Mouse (Mus musculus) liver, embryonic 14.5 days (tissue): ENCODE measurements around the gene Olfr718-ps1. TPM values are rescaled to one million over a fixed set of nuclear protein-coding genes. Genes with fewer than 3 reads are reported as not detected.
A peak's percentile ranks its signal among the peaks of the same experiment; 100 is the strongest.

Experiments used
- ATAC-seq: fragments of 200-750 bp; cut with Nextera tagmentation; 2 replicates; pipeline ENCODE4 v1.8.0; 2017; ENCODE audit warnings: moderate number of reproducible peaks, mild to moderate bottlenecking, moderate library complexity; ENCODE audit not compliant: insufficient read depth
- DNase-seq, 3 experiments: peaks; one replicate each; pipeline ENCODE4 v3.0.0-alpha.2; 2012 to 2013; ENCODE audit warnings: low read depth in 3 of 3, low spot score in 3 of 3
- H3K27ac ChIP-seq: fragments of 300-500 bp; sonication (generic); 2 replicates; pipeline ENCODE4 v1.5.1; 2014; ENCODE audit warnings: moderate library complexity, mild to moderate bottlenecking, control low read depth, inconsistent platforms
- H3K27me3 ChIP-seq: fragments of 300-500 bp; sonication (generic); 2 replicates; pipeline ENCODE4 v1.6.1; 2014; ENCODE audit warnings: mild to moderate bottlenecking, low read length, moderate library complexity; ENCODE audit not compliant: control insufficient read depth, insufficient read depth
- H3K36me3 ChIP-seq: fragments of 300-500 bp; sonication (generic); replicated peaks from 2 replicates; pipeline ENCODE4 v1.6.1; 2014; ENCODE audit warnings: low read depth; ENCODE audit not compliant: control insufficient read depth, insufficient read depth
- H3K4me1 ChIP-seq, 2 experiments: fragments of 200-500 bp in 1 of 2; fragments of 300-500 bp in 1 of 2; sonication (generic) in 1 of 2; replicated peaks; 2 replicates each; pipeline ENCODE4 v1.6.1; 2012 to 2014; ENCODE audit warnings: antibody characterized with exemption in 1 of 2, inconsistent platforms in 1 of 2, low read length in 1 of 2; ENCODE audit not compliant: control insufficient read depth in 2 of 2, insufficient read depth in 2 of 2
- H3K4me2 ChIP-seq: fragments of 300-500 bp; sonication (generic); 2 replicates; pipeline ENCODE4 v1.6.1; 2014; ENCODE audit warnings: low read depth, mild to moderate bottlenecking, control low read depth, moderate library complexity
- H3K4me3 ChIP-seq, 2 experiments: fragments of 200-500 bp in 1 of 2; fragments of 300-500 bp in 1 of 2; sonication (generic) in 1 of 2; 2 replicates each; pipeline ENCODE4 v1.5.1; 2012 to 2014; ENCODE audit warnings: low read depth in 2 of 2, low read length in 2 of 2, mild to moderate bottlenecking in 2 of 2, control low read depth in 1 of 2, inconsistent platforms in 1 of 2, moderate library complexity in 1 of 2; ENCODE audit not compliant: insufficient read depth in 1 of 2
- H3K9ac ChIP-seq: fragments of 300-500 bp; sonication (generic); replicated peaks from 2 replicates; pipeline ENCODE4 v1.6.1; 2014; ENCODE audit warnings: mild to moderate bottlenecking, control low read depth, moderate library complexity
- H3K9me3 ChIP-seq: fragments of 300-500 bp; sonication (generic); 2 replicates; pipeline ENCODE4 v1.6.1; 2016; ENCODE audit warnings: low read length, mixed read lengths; ENCODE audit not compliant: control insufficient read depth
- CTCF ChIP-seq: IDR thresholded peaks from 2 replicates; pipeline ENCODE4 v1.5.1; 2016; ENCODE audit warnings: antibody characterized with exemption, low read depth, control low read depth
- EP300 ChIP-seq: IDR thresholded peaks from 2 replicates; pipeline ENCODE4 v1.6.1; 2016; ENCODE audit warnings: antibody characterized with exemption, low read depth
- WGBS: fragments of 180-500 bp; shearing (Covaris S2); extraction: QIAGEN DNeasy Blood & Tissue Kit; methylation state at CpG from one replicate; pipeline ENCODE4 v1.1.7; 2014; ENCODE audit not compliant: insufficient replicate concordance; 5-methylcytosine and 5-hydroxymethylcytosine counted together
- polyA plus RNA-seq, 2 experiments: library from polyadenylated mRNA; depleted of rRNA in 1 of 2; stranded (reverse) in 1 of 2; unstranded in 1 of 2; fragments of >200 nt; fragmentation: Nextera tagmentation in 1 of 2; extraction: Ambion mirVana in 1 of 2; gene quantifications; 2 replicates each; pipeline versions ENCODE4 v1.2.1 to v1.2.3; 2012 to 2014

Olfr718-ps1 gene
- polyA plus RNA-seq, 2 experiments: not detected

DNA sequence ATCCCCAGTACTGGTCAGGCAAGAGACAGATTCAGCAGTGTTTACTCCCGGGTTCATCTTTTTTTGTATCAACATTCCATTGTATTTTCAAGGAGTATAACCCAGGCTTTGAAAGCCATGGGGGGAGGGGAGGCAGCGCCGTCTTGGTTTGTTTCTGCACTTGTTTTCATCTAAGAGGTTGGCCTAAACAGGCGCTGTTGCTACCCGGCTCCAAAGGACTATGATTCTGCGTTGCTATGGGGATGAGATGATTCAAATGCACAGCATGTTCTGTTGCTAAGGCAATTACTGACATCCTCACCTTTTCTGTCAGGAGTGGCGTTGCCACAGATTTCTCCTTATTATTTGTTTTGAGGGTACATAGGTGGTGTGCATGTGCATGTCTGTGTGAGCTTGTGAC, 21.8 kb downstream of the Olfr718-ps1 start:
- no peak for ATAC-seq
- H3K27ac ChIP-seq: no peak overlapping the region
- H3K4me3 ChIP-seq: no peak overlapping the region
- no peak overlapping the region for H3K4me2 ChIP-seq
- no peaks in the 10 kb centered on the region for H3K27me3 ChIP-seq
- no peaks in the 10 kb centered on the region for H3K9me3 ChIP-seq
- no peaks in the 10 kb centered on the region for H3K36me3 ChIP-seq
- no peaks in the 10 kb centered on the region for H3K4me1 ChIP-seq
- H3K9ac ChIP-seq: no peak overlapping the region
- WGBS: 66% methylated on average over 7 of the region's 7 CpGs
- no peak for TF ChIP-seq EP300
- no peak for TF ChIP-seq CTCF
- DNase-seq: no peak

DNA sequence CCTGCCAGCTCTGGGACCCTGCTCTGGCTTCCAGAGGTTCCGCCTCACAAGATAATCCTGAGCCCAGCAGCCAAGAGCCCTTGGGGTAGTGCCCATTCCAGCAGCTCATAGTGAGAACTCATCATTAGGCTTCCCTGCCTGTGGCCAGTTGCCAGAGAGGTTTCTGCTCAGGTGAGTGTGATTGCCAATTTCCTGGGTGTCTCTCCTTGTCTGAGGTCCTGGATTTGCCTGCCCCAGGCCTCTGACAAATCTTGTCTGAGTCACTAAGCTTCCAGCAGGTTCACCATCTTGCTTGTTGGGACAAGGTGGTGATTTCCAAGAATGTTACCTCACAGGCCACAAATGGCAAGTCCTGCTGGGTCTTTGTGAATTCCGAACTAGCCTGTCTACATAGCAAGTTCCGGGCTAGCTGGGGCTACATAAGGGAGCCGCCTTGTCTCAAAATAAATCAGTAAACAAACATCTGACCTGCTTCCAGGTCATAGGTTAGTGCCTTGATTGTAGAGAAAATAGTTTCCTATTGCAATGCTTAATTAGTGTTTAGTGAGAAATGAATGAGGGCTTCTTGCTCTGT, 22.5 kb downstream of the Olfr718-ps1 start:
- no peaks in the 10 kb centered on the region for H3K27me3 ChIP-seq
- no peak overlapping the region for H3K4me2 ChIP-seq
- ATAC-seq: no peak
- no peak for DNase-seq
- no peaks in the 10 kb centered on the region for H3K9me3 ChIP-seq
- no peaks in the 10 kb centered on the region for H3K4me1 ChIP-seq
- no peaks in the 10 kb centered on the region for H3K36me3 ChIP-seq
- 71% methylated on average over 4 of the region's 4 CpGs for WGBS
- no peak overlapping the region for H3K4me3 ChIP-seq
- H3K9ac ChIP-seq: no peak overlapping the region
- H3K27ac ChIP-seq: no peak overlapping the region
- no peak for TF ChIP-seq EP300
- no peak for TF ChIP-seq CTCF

DNA sequence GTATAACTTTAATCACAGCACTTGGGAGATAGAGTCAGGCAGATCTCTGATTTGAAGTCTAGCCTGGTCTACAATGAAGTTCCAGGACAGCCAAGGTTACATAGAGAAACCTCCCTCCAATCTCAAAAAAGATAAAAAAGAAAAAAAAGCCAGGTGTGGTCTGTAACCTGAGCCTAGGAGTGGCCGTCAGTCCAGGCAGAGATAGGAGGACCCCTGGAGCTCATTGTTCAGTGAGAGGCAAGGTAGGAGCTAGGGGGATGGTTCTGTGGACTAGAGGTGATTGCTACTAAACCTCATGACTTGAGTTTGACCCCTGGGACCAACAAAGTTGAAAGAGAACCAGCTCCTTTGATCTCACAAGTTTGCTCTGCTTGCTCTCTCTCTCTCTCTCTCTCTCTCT, 24.7 kb downstream of the Olfr718-ps1 start:
- no peaks in the 10 kb centered on the region for H3K36me3 ChIP-seq
- H3K27me3 ChIP-seq: no peaks in the 10 kb centered on the region
- 19% methylated on average over 1 of the region's 1 CpGs for WGBS

GRCm38 (mm10) chr5:143122125-143122524, 25.3 kb downstream of the Olfr718-ps1 start:
- ATAC-seq (no peak), DNase-seq (no peak)
- no peaks in the 10 kb centered on the region; the same call in 1 of the 2 replicates for H3K9me3 ChIP-seq
- 56% methylated on average over 8 of the region's 8 CpGs for WGBS
- TF ChIP-seq EP300 (no peak), CTCF (no peak)
- no peaks in the 10 kb centered on the region for H3K36me3 ChIP-seq
- no peak overlapping the region for H3K9ac ChIP-seq
- H3K4me3 ChIP-seq: no peak overlapping the region
- H3K27ac ChIP-seq: no peak overlapping the region
- no peaks in the 10 kb centered on the region for H3K4me1 ChIP-seq
- H3K4me2 ChIP-seq: no peak overlapping the region
- no peaks in the 10 kb centered on the region for H3K27me3 ChIP-seq

More for the DNA sequence above, 24.7 kb downstream of the Olfr718-ps1 start:
- no peak for DNase-seq
- TF ChIP-seq EP300 (no peak), CTCF (no peak)
- Histone ChIP-seq H3K27ac (no peak overlapping the region), H3K9ac (no peak overlapping the region), H3K4me2 (no peak overlapping the region), H3K4me3 (no peak overlapping the region), H3K4me1 (no peaks in the 10 kb centered on the region), H3K9me3 (no peaks in the 10 kb centered on the region; the same call in 1 of the 2 replicates)
- ATAC-seq: no peak

- Histone ChIP-seq H3K4me2 (peak within 1 kb of the TSS; percentile 94), H3K9me3 (no peaks in the 10 kb centered on the region; the same call in 1 of the 2 replicates), H3K36me3 (no peaks in the 10 kb centered on the region), H3K27ac (peak within 1 kb of the TSS; percentile 45), H3K4me1 (peaks cover 23 to 25% of the 10 kb centered on the region in 2 experiments), H3K9ac (peak within 1 kb of the TSS; percentile 86), H3K27me3 (no peaks in the 10 kb centered on the region), H3K4me3 (peak within 1 kb of the TSS; percentile 78 to 93)
- DNase-seq (peak; percentile 82 to 86 (median 86)), ATAC-seq (peak; percentile 92)
- TF ChIP-seq CTCF (peak; percentile 90), EP300 (no peak)
- WGBS: 1% methylated on average over 104 of the region's 110 CpGs
Observed at GRCm38 (mm10) chr5:143112281-143113246, 34.8 kb downstream of the Olfr718-ps1 start, which contains the start of gene Rnf216. Gene Rnf216 (minus strand): TSS chr5:143112994.
